Mouse (Mus musculus) pancreas, adult 10 weeks (tissue): Measurements from ENCODE around the gene Ccdc24. TPM values are rescaled to one million over a fixed set of nuclear protein-coding genes. Genes with fewer than 3 reads are reported as not detected.

Source experiments
- polyA plus RNA-seq: library from polyadenylated mRNA; stranded (reverse); fragments of 350-450 nt; fragmentation: Illumina TruSeq; extraction: RNeasy Lipid Tissue Mini Kit (QIAGEN cat#74804); gene quantifications from one replicate; pipeline ENCODE4 v1.2.3, GENCODE M21; 2015; ENCODE audit warnings: low read depth, low replicate concordance; ENCODE audit not compliant: insufficient read depth

The Ccdc24 gene
- polyA plus RNA-seq, result not detected

GRCm38 (mm10) chr4:117872471-117872886, at the start of gene Ccdc24:
Gene Ccdc24 (minus strand): TSS chr4:117872557.

GRCm38 (mm10) chr4:117914591-117915442, 42.5 kb upstream of the Ccdc24 start, which contains the start of gene Ipo13:
Gene Ipo13 (minus strand): TSS chr4:117914999.

GRCm38 (mm10) chr4:117891738-117892161, 19.4 kb upstream of the Ccdc24 start, which contains the start of gene Dph2:
Gene Dph2 (minus strand): TSS chr4:117892032.

GRCm38 (mm10) chr4:117887133-117887532, 14.8 kb upstream of the Ccdc24 start, which contains the start of gene Atp6v0b:
Gene Atp6v0b (minus strand): TSS chr4:117887333.

GRCm38 (mm10) chr4:117882701-117883691, 10.6 kb upstream of the Ccdc24 start, which contains the start of gene B4galt2:
Gene B4galt2 (minus strand): TSS chr4:117883487.

GRCm38 (mm10) chr4:117834457-117834844, 37.9 kb downstream of the Ccdc24 start, which contains the start of gene Slc6a9:
Gene Slc6a9 (plus strand): TSS chr4:117834506.

Other genes starting within 250 kb of the Ccdc24 start
- gene Dmap1, start 190.3 kb downstream of the Ccdc24 start, polyA plus RNA-seq, result 6.2 TPM
- gene Gm12845, start 148.1 kb downstream of the Ccdc24 start, polyA plus RNA-seq, result not detected
- gene Klf17, start 106.9 kb downstream of the Ccdc24 start, polyA plus RNA-seq, result not detected
- 62.9 TPM for gene Slc6a9, start 38.1 kb downstream of the Ccdc24 start, polyA plus RNA-seq
- 2.5 TPM for gene B4galt2, start 10.9 kb upstream of the Ccdc24 start, polyA plus RNA-seq
- 230 TPM for gene Atp6v0b, start 14.8 kb upstream of the Ccdc24 start, polyA plus RNA-seq
- gene Dph2, start 19.5 kb upstream of the Ccdc24 start, polyA plus RNA-seq, result 1.8 TPM
- gene Ipo13, start 42.4 kb upstream of the Ccdc24 start, polyA plus RNA-seq, result 31.5 TPM
- 0.37 TPM for gene Artn, start 57.2 kb upstream of the Ccdc24 start, polyA plus RNA-seq